ENCODE assay signal across 15 mouse cellular contexts in the genomic region with DNA sequence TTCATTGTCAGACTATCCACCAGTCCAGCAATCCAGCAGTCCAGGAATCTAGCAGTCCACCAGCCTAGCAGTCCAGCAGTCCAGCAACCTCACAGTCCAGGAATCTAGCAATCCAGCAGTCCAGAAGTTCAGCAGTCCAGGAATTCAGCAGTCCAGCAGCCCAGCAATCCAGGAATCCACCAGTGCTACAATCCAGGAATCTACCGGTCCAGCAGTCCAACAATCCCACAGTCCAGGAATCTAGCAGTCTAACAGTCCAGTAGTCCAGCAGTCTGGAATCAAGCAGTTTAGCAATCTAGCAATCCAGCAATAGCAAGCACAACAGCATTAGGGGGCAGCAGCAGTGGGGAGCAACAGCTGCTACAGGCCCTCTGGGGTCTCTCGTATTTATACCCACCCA. TPM values are rescaled to one million over a fixed set of nuclear protein-coding genes. Genes with fewer than 3 reads are reported as not detected.
"Had no signal": no experiment of that assay in that cellular context is flagged by ENCODE, and none has a peak within 500 bp of the region (broad histone marks: within the 10 kb centered on the region; RNA-seq: fewer than 3 reads in every experiment).

No protein-coding gene starts in this region.

- H3K9ac ChIP-seq: limb, embryonic 12.5 days; liver, embryonic 15.5 days; midbrain, embryonic 13.5 days; stomach, embryonic 15.5 days had no signal

- H3K4me3 ChIP-seq: left cerebral cortex, adult 2 months; limb, embryonic 12.5 days; liver, embryonic 15.5 days; midbrain, embryonic 13.5 days; stomach, embryonic 15.5 days had no signal

- ATAC-seq: intestine, postnatal 0 days; lung, postnatal 0 days; midbrain, embryonic 13.5 days had no signal

- H3K36me3 ChIP-seq: limb, embryonic 12.5 days; liver, embryonic 15.5 days; midbrain, embryonic 13.5 days; stomach, embryonic 15.5 days had no signal

- DNase-seq: lung, adult 2 months; lung, postnatal 36 days; right cerebral cortex, postnatal 14 days; thymus, postnatal 36 days had no signal

- H3K27me3 ChIP-seq: limb, embryonic 12.5 days; midbrain, embryonic 13.5 days; stomach, embryonic 15.5 days had no signal

- H3K4me1 ChIP-seq: limb, embryonic 12.5 days; midbrain, embryonic 13.5 days; stomach, embryonic 15.5 days had no signal

- H3K27ac ChIP-seq: left cerebral cortex, adult 2 months; limb, embryonic 12.5 days; liver, embryonic 15.5 days; midbrain, embryonic 13.5 days; stomach, embryonic 15.5 days had no signal

- H3K9me3 ChIP-seq: limb, embryonic 12.5 days; liver, embryonic 15.5 days; midbrain, embryonic 13.5 days; stomach, embryonic 15.5 days had no signal

- H3K4me2 ChIP-seq: limb, embryonic 12.5 days; liver, embryonic 11.5 days; liver, embryonic 15.5 days; midbrain, embryonic 13.5 days; stomach, embryonic 15.5 days had no signal

RNA-seq across cellular contexts. Expression of a gene that starts 27.2 kb away (rescaled TPM):
- total RNA-seq: left cerebral cortex, adult 2 months; megakaryocyte progenitor cell, adult 5-6 weeks had no signal
- polyA plus RNA-seq: limb, embryonic 12.5 days; spleen, adult 2 months; thymus, postnatal 0 days had no signal
